Mouse (Mus musculus) CD4-positive naive resting alpha-beta T cell, adult 57 days (primary cell): ENCODE data around the gene Olfr881. TPM values are rescaled to one million over a fixed set of nuclear protein-coding genes. Genes with fewer than 3 reads are reported as not detected.

Experiments used
- total RNA-seq: library from RNA; stranded (reverse); gene quantifications from one replicate; pipeline ENCODE4 v1.2.4, GENCODE M21; 2023

The Olfr881 gene
- total RNA-seq: not detected

DNA sequence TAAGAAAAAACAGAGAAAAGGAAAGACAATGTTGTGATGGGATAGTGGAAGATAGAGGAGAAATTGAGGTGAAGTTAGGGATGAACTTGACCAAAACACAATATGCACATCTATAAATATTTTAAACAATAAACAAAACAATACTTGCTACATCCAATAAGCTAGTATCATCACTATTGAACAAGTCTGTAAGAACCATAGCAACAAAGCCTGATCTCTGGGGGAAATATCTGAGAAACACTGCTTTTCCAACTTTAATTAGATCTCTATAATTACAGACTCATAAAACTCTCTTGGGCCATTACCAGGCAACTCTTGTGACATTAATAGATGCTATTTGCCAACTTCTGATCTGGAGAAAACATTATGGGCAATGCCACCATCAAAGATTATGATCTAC is at the start of gene Olfr881:
Gene Olfr881, plus strand, starts transcription at position 301 of the 400 bp plus-strand sequence.

DNA sequence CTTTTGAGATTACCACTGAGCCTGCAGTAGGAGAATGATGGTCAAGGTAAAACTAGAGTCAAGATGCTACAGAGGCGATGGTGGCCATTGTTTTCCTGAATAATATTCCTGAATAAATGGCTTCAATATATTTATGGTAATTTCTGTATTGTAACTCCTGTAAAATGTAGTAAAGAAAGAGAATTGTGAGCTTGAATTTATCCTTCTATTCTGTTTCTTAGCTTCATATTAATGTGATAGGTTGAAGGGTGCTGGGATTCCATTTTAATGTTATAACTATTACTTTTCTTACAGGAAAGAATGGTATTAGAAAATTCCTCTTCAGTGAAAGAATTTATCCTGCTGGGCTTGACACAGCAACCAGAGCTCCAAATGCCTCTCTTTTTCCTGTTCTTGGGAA is 33.9 kb downstream of the Olfr881 start, which contains the start of gene Olfr883:
Gene Olfr883, plus strand, starts transcription at position 301 of the 400 bp plus-strand sequence.

Other genes starting within 250 kb of the Olfr881 start
- gene Olfr874, start 246.7 kb upstream of the Olfr881 start, total RNA-seq: not detected
- not detected for gene Olfr875, start 220.0 kb upstream of the Olfr881 start, total RNA-seq
- gene Olfr876, start 188.8 kb upstream of the Olfr881 start, total RNA-seq: not detected
- gene Olfr877, start 137.6 kb upstream of the Olfr881 start, total RNA-seq: not detected
- not detected for gene Olfr145, start 95.1 kb upstream of the Olfr881 start, total RNA-seq
- not detected for gene Olfr878, start 74.0 kb upstream of the Olfr881 start, total RNA-seq
- gene Olfr883, start 34.0 kb downstream of the Olfr881 start, total RNA-seq: not detected
- not detected for gene Olfr884, start 54.7 kb downstream of the Olfr881 start, total RNA-seq
- not detected for gene Olfr885, start 69.5 kb downstream of the Olfr881 start, total RNA-seq
- not detected for gene Olfr887, start 92.2 kb downstream of the Olfr881 start, total RNA-seq
- gene Olfr888, start 116.3 kb downstream of the Olfr881 start, total RNA-seq: not detected
- gene Olfr889, start 123.4 kb downstream of the Olfr881 start, total RNA-seq: not detected
- gene Olfr890, start 150.7 kb downstream of the Olfr881 start, total RNA-seq: not detected
- not detected for gene Olfr891, start 189.0 kb downstream of the Olfr881 start, total RNA-seq
- gene Olfr893, start 216.5 kb downstream of the Olfr881 start, total RNA-seq: not detected
- gene Olfr894, start 226.2 kb downstream of the Olfr881 start, total RNA-seq: not detected